In genomic region chr17:47009546-47009897, GRCm38 (mm10) we compare ENCODE assay signal across 7 mouse cellular contexts. TPM values are rescaled to one million over a fixed set of nuclear protein-coding genes. Genes with fewer than 3 reads are reported as not detected.
DNase-seq lines count a peak whose midpoint lies in the region; ATAC-seq lines count a peak whose summit lies in the region.

No protein-coding gene starts in this region.

- peak overlapping the region; percentile 70; the same call in 1 of the 2 replicates for H3K27ac ChIP-seq in forebrain, embryonic 13.5 days
- peak overlapping the region; percentile 95 for H3K27ac ChIP-seq in limb, embryonic 12.5 days
- no peak overlapping the region for H3K27ac ChIP-seq in neural tube, embryonic 14.5 days (ENCODE audit: low read depth, low read length)

- ATAC-seq in forebrain, embryonic 13.5 days: peak; percentile 7; the same call in 1 of the 2 replicates
- ATAC-seq in limb, embryonic 12.5 days (ENCODE audit: insufficient number of reproducible peaks, insufficient read depth, low FRiP score, low TSS enrichment, low read depth): no peak
- peak; percentile 1 for ATAC-seq in neural tube, embryonic 14.5 days (ENCODE audit: low read depth)

- H3K27me3 ChIP-seq in forebrain, embryonic 13.5 days: no peaks in the 10 kb centered on the region; the same call in 1 of the 2 replicates
- no peaks in the 10 kb centered on the region; the same call in 1 of the 2 replicates for H3K27me3 ChIP-seq in limb, embryonic 12.5 days
- no peaks in the 10 kb centered on the region for H3K27me3 ChIP-seq in neural tube, embryonic 14.5 days (ENCODE audit: control insufficient read depth, insufficient read depth, low read length)

- peak overlapping the region; percentile 89 for H3K9ac ChIP-seq in forebrain, embryonic 13.5 days
- peak overlapping the region; percentile 94 for H3K9ac ChIP-seq in limb, embryonic 12.5 days (replicated peaks)
- peak overlapping the region; percentile 87 for H3K9ac ChIP-seq in neural tube, embryonic 14.5 days (replicated peaks; ENCODE audit: low read depth, low read length)

- peaks cover 18% of the 10 kb centered on the region for H3K4me1 ChIP-seq in forebrain, embryonic 13.5 days
- H3K4me1 ChIP-seq in limb, embryonic 12.5 days (replicated peaks): peaks cover 17% of the 10 kb centered on the region
- peaks cover 17% of the 10 kb centered on the region for H3K4me1 ChIP-seq in neural tube, embryonic 14.5 days (ENCODE audit: control insufficient read depth, insufficient read depth, low read length)

- H3K4me2 ChIP-seq in forebrain, embryonic 13.5 days: peak overlapping the region; percentile 85
- H3K4me2 ChIP-seq in limb, embryonic 12.5 days: peak overlapping the region; percentile 86
- peak overlapping the region; percentile 85 for H3K4me2 ChIP-seq in neural tube, embryonic 14.5 days (ENCODE audit: low read depth, low read length)

- H3K4me3 ChIP-seq in forebrain, embryonic 13.5 days: peak overlapping the region; percentile 83
- peak overlapping the region; percentile 93 for H3K4me3 ChIP-seq in limb, embryonic 12.5 days (replicated peaks)
- H3K4me3 ChIP-seq in neural tube, embryonic 14.5 days (ENCODE audit: low read depth, low read length): peak overlapping the region; percentile 88

- H3K36me3 ChIP-seq in forebrain, embryonic 13.5 days (ENCODE audit: poor library complexity, severe bottlenecking): 0 out of 2 replicates have a peak, but pooled peaks cover 13% of the 10 kb centered on the region
- peaks cover 11% of the 10 kb centered on the region for H3K36me3 ChIP-seq in limb, embryonic 12.5 days
- no peaks in the 10 kb centered on the region for H3K36me3 ChIP-seq in neural tube, embryonic 14.5 days (ENCODE audit: control insufficient read depth, insufficient read depth, low read length)

- no peaks in the 10 kb centered on the region for H3K9me3 ChIP-seq in forebrain, embryonic 13.5 days (replicated peaks)
- H3K9me3 ChIP-seq in limb, embryonic 12.5 days: no peaks in the 10 kb centered on the region
- no peaks in the 10 kb centered on the region for H3K9me3 ChIP-seq in neural tube, embryonic 14.5 days (ENCODE audit: control insufficient read depth, low read length)

- under 1% methylated on average over 13 of the region's 13 CpGs for WGBS in forebrain, embryonic 13.5 days
- WGBS in limb, embryonic 12.5 days: 2% methylated on average over 13 of the region's 13 CpGs
- WGBS in neural tube, embryonic 14.5 days: 2% methylated on average over 13 of the region's 13 CpGs

- DNase-seq in lung, adult 18-20 months: peak; percentile 11 to 16
- no peak for DNase-seq in lung, postnatal 10 days
- peak; percentile 32 for DNase-seq in T-cell, adult 2 months (ENCODE audit: low spot score)
- no peak for DNase-seq in layer of hippocampus, adult 8-10 months (ENCODE audit: low spot score in 2 of 2)

RNA-seq across cellular contexts. Expression of gene Ubr2, which starts 0.8 kb away (rescaled TPM):
- 11.8 and 13.7 TPM in 2 replicates for polyA plus RNA-seq in forebrain, embryonic 13.5 days (2015; fragmentation: Nextera tagmentation; extraction: Ambion mirVana)
- polyA plus RNA-seq in limb, embryonic 12.5 days (2016; fragmentation: Nextera tagmentation; extraction: Ambion mirVana): 22.2 and 22.9 TPM in 2 replicates
- polyA plus RNA-seq in neural tube, embryonic 14.5 days (2014; fragmentation: Nextera tagmentation; extraction: Ambion mirVana): 23.0 and 25.1 TPM in 2 replicates
- total RNA-seq in layer of hippocampus, adult 8-10 months (2022): 10 to 100 TPM; 54.3 to 73.3 (median 66.3) TPM

Comparison
In these comparisons a context has a peak if more than half of its experiments do, and no peak if none do; other contexts are left out.
1. DNase-seq: peak in lung, adult 18-20 months (2 of 2) and T-cell, adult 2 months (single experiment); none in lung, postnatal 10 days (single experiment) and layer of hippocampus, adult 8-10 months (0 of 2).
2. Peak in every context shown above with its lines, with median percentiles within 50 percentile points of each other: H3K4me2 ChIP-seq, H3K4me3 ChIP-seq and H3K9ac ChIP-seq.